Mouse (Mus musculus) ES-E14 (cell line): ENCODE results near the gene Serhl. TPM values are rescaled to one million over a fixed set of nuclear protein-coding genes. Genes with fewer than 3 reads are reported as not detected.

Experiments
- DNase-seq: peaks from one replicate; pipeline ENCODE4 v3.0.0-alpha.2; 2013; ENCODE audit warnings: low read depth, low spot score
- H3K27ac ChIP-seq: 2 replicates; pipeline ENCODE4 v1.5.1; 2012; ENCODE audit warnings: low read depth, mild to moderate bottlenecking, low read length, moderate library complexity, mixed read lengths; ENCODE audit not compliant: poor library complexity, insufficient read depth, severe bottlenecking
- H3K36me3 ChIP-seq: 2 replicates; pipeline ENCODE4 v1.6.1; 2012; ENCODE audit warnings: mild to moderate bottlenecking, low read length, moderate library complexity, mixed read lengths; ENCODE audit not compliant: control insufficient read depth, poor library complexity, insufficient read depth, severe bottlenecking
- H3K4me1 ChIP-seq, 2 experiments: fragments of 150-350 bp in 1 of 2; sonication (generic) in 1 of 2; 2 replicates each; pipeline ENCODE4 v1.6.1; 2012; ENCODE audit warnings: low read length in 2 of 2, mild to moderate bottlenecking in 1 of 2, mixed read lengths in 1 of 2; ENCODE audit not compliant: control insufficient read depth in 2 of 2, insufficient read depth in 2 of 2, poor library complexity in 1 of 2
- H3K4me3 ChIP-seq, 2 experiments: fragments of 150-350 bp in 1 of 2; sonication (generic) in 1 of 2; 2 replicates each; pipeline ENCODE4 v1.5.1; 2012; ENCODE audit warnings: low read length in 2 of 2, low read depth in 1 of 2, mild to moderate bottlenecking in 1 of 2, mixed read lengths in 1 of 2; ENCODE audit not compliant: insufficient read depth in 1 of 2, poor library complexity in 1 of 2, severe bottlenecking in 1 of 2
- H3K9ac ChIP-seq: 2 replicates; pipeline ENCODE4 v1.6.1; 2012; ENCODE audit warnings: low read depth, mild to moderate bottlenecking, low read length, mixed read lengths; ENCODE audit not compliant: poor library complexity, insufficient read depth, severe bottlenecking
- H3K9me3 ChIP-seq: fragments of 150-350 bp; sonication (generic); 2 replicates; pipeline ENCODE4 v1.6.1; 2012; ENCODE audit warnings: low read depth, mild to moderate bottlenecking, low read length; ENCODE audit not compliant: control insufficient read depth, insufficient read depth
- CHD2 ChIP-seq: IDR thresholded peaks from 2 replicates; pipeline ENCODE4 v1.6.1; 2014; ENCODE audit warnings: mild to moderate bottlenecking, low read depth, low read length, inconsistent platforms
- HCFC1 ChIP-seq: IDR thresholded peaks from 2 replicates; pipeline ENCODE4 v1.6.1; 2012; ENCODE audit warnings: low read length, inconsistent platforms, borderline replicate concordance; ENCODE audit not compliant: insufficient read depth
- MAFK ChIP-seq: IDR thresholded peaks from 2 replicates; pipeline ENCODE4 v1.6.1; 2014; ENCODE audit warnings: mild to moderate bottlenecking, low read depth, low read length, inconsistent platforms; ENCODE audit not compliant: insufficient read depth
- ZC3H11A ChIP-seq: IDR thresholded peaks from 2 replicates; pipeline ENCODE4 v1.6.1; 2012; ENCODE audit warnings: low read depth, mild to moderate bottlenecking, inconsistent platforms, low read length, borderline replicate concordance
- ZNF384 ChIP-seq: IDR thresholded peaks from 2 replicates; pipeline ENCODE4 v1.6.1; 2012; ENCODE audit warnings: low read depth, low read length, inconsistent platforms
- in situ Hi-C, 2 experiments: fragments of 600-800 bp; cut with MboI; formaldehyde crosslinking; loops; one replicate each; pipeline ENCODE4 v1.15.1; 2025; ENCODE audit warnings: low sequenced_read_pairs in 2 of 2, inconsistent platforms in 1 of 2; ENCODE audit not compliant: unreplicated experiment in 2 of 2
- total RNA-seq: library from RNA; depleted of rRNA; stranded (reverse); fragments of 300-350 nt; gene quantifications from 2 replicates; pipeline ENCODE4 v1.2.3, GENCODE M21; 2012

Serhl gene
- total RNA-seq, 1 experiment: 16.3 TPM

- DNase-seq: no peak
- peaks cover 68% of the 10 kb centered on the region for H3K36me3 ChIP-seq
Measured at GRCm38 (mm10) chr15:83129530-83130231, 40.4 kb downstream of the Serhl start.

GRCm38 (mm10) chr15:83134671-83135070 lies 45.4 kb downstream of the Serhl start:
- peaks cover 61% of the 10 kb centered on the region for H3K36me3 ChIP-seq
- DNase-seq: no peak
- no peak overlapping the region for H3K27ac ChIP-seq
- H3K4me1 ChIP-seq: peaks cover 0 to 4% of the 10 kb centered on the region in 2 experiments; a peak in 1 of 4 replicates
- no peaks in the 10 kb centered on the region for H3K9me3 ChIP-seq
- no peak overlapping the region for H3K4me3 ChIP-seq
- H3K9ac ChIP-seq: no peak overlapping the region
- in situ Hi-C loops: no loop called here
- no peak for TF ChIP-seq ZNF384
- no peak for TF ChIP-seq ZC3H11A
- TF ChIP-seq CHD2: no peak
- TF ChIP-seq HCFC1: no peak
- no peak for TF ChIP-seq MAFK

More at GRCm38 (mm10) chr15:83129530-83130231, 40.4 kb downstream of the Serhl start:
- Histone ChIP-seq H3K4me3 (no peak overlapping the region), H3K9ac (no peak overlapping the region), H3K9me3 (no peaks in the 10 kb centered on the region), H3K4me1 (peaks cover 0 to 4% of the 10 kb centered on the region in 2 experiments; a peak in 1 of 4 replicates), H3K27ac (no peak overlapping the region)
- TF ChIP-seq ZNF384 (no peak), MAFK (no peak), ZC3H11A (no peak), CHD2 (no peak), HCFC1 (no peak)
- in situ Hi-C loops: no loop called here

GRCm38 (mm10) chr15:83135654-83136053 lies 46.3 kb downstream of the Serhl start:
- TF ChIP-seq CHD2 (no peak), ZC3H11A (no peak), ZNF384 (no peak), HCFC1 (no peak), MAFK (no peak)
- no peak for DNase-seq
- no peak overlapping the region for H3K4me3 ChIP-seq
- H3K36me3 ChIP-seq: peaks cover 58% of the 10 kb centered on the region
- no peak overlapping the region for H3K27ac ChIP-seq
- H3K9ac ChIP-seq: no peak overlapping the region
- in situ Hi-C loops: no loop called here
- H3K9me3 ChIP-seq: no peaks in the 10 kb centered on the region
- H3K4me1 ChIP-seq: peaks cover 0 to 4% of the 10 kb centered on the region in 2 experiments; a peak in 1 of 4 replicates

GRCm38 (mm10) chr15:83142861-83143260 lies 53.6 kb downstream of the Serhl start:
- Histone ChIP-seq H3K27ac (no peak overlapping the region), H3K36me3 (peaks cover 24% of the 10 kb centered on the region), H3K9me3 (no peaks in the 10 kb centered on the region), H3K9ac (no peak overlapping the region), H3K4me3 (no peak overlapping the region), H3K4me1 (peaks cover 2 to 6% of the 10 kb centered on the region in 2 experiments; a peak in 2 of 4 replicates)
- in situ Hi-C loops: no loop called here
- no peak for DNase-seq
- TF ChIP-seq CHD2 (no peak), ZNF384 (no peak), ZC3H11A (no peak), MAFK (no peak), HCFC1 (no peak)

GRCm38 (mm10) chr15:83145541-83145940 lies 56.2 kb downstream of the Serhl start:
- Histone ChIP-seq H3K4me1 (peaks cover 3 to 6% of the 10 kb centered on the region in 2 experiments; a peak in 3 of 4 replicates), H3K4me3 (no peak overlapping the region), H3K36me3 (peaks cover 18% of the 10 kb centered on the region), H3K27ac (no peak overlapping the region), H3K9me3 (no peaks in the 10 kb centered on the region), H3K9ac (no peak overlapping the region)
- TF ChIP-seq MAFK: no peak
- TF ChIP-seq HCFC1: no peak
- no peak for DNase-seq
- in situ Hi-C loops: no loop called here
